Mouse (Mus musculus): ENCODE results near the gene Sema7a. TPM values are rescaled to one million over a fixed set of nuclear protein-coding genes. Genes with fewer than 3 reads are reported as not detected.

Sema7a gene
- polyA plus RNA-seq, 1 experiment = 1.0 TPM

- Histone ChIP-seq H3K27ac (ENCODE audit: insufficient read depth, low read depth, low read length) (no peak overlapping the region), H3K4me3 (ENCODE audit: insufficient read depth, low read length) (no peak overlapping the region), H3K4me1 (ENCODE audit: control insufficient read depth, insufficient read depth, low read length) (peaks cover 4% of the 10 kb centered on the region)
- TF ChIP-seq POLR2A (IDR thresholded peaks at IDR 0.05; ENCODE audit: borderline replicate concordance, low read depth, low read length) = no peak
These were observed 27.3 kb upstream of the Sema7a start for GRCm38 (mm10) chr9:57912571-57912970.

- Histone ChIP-seq H3K4me1 (ENCODE audit: control insufficient read depth, insufficient read depth, low read length) (peaks cover 7% of the 10 kb centered on the region), H3K4me3 (ENCODE audit: insufficient read depth, low read length) (no peak overlapping the region), H3K27ac (ENCODE audit: insufficient read depth, low read depth, low read length) (no peak overlapping the region)
- TF ChIP-seq POLR2A (IDR thresholded peaks at IDR 0.05; ENCODE audit: borderline replicate concordance, low read depth, low read length) (no peak), CTCF (IDR thresholded peaks at IDR 0.05; ENCODE audit: low read depth, low read length) (no peak)
These were observed 18.3 kb upstream of the Sema7a start for GRCm38 (mm10) chr9:57921491-57922060.

DNA sequence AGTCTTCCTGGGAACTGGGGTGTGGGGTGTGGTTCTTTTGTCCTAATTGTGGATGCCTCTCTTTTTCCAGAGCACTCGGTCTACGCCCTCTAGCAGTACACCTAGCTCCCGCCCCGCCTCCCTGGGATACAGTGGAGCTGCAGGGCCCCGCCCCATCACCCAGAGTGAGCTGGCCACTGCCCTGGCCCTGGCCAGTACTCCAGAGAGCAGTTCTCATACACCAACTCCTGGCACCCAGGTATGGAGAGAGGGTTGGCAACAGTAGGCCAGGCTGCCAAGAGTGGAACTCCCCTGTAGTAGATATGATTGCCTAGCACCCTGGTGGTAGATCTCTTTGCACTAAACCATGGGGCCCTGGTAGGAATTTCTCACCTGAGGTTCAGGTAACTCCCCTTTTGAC lies 17.5 kb upstream of the Sema7a start:
- no peak overlapping the region for H3K4me3 ChIP-seq (ENCODE audit: insufficient read depth, low read length)
- no peak overlapping the region for H3K27ac ChIP-seq (ENCODE audit: insufficient read depth, low read depth, low read length)
- TF ChIP-seq POLR2A (IDR thresholded peaks at IDR 0.05; ENCODE audit: borderline replicate concordance, low read depth, low read length) (no peak), CTCF (IDR thresholded peaks at IDR 0.05; ENCODE audit: low read depth, low read length) (no peak)
- H3K4me1 ChIP-seq (ENCODE audit: control insufficient read depth, insufficient read depth, low read length) = peaks cover 8% of the 10 kb centered on the region

GRCm38 (mm10) chr9:57923046-57923445 lies 16.9 kb upstream of the Sema7a start:
- no peak overlapping the region for H3K4me3 ChIP-seq (ENCODE audit: insufficient read depth, low read length)
- no peak overlapping the region for H3K27ac ChIP-seq (ENCODE audit: insufficient read depth, low read depth, low read length)
- no peak for TF ChIP-seq POLR2A (IDR thresholded peaks at IDR 0.05; ENCODE audit: borderline replicate concordance, low read depth, low read length)
- TF ChIP-seq CTCF (IDR thresholded peaks at IDR 0.05; ENCODE audit: low read depth, low read length) = no peak
- peaks cover 7% of the 10 kb centered on the region for H3K4me1 ChIP-seq (ENCODE audit: control insufficient read depth, insufficient read depth, low read length)

DNA sequence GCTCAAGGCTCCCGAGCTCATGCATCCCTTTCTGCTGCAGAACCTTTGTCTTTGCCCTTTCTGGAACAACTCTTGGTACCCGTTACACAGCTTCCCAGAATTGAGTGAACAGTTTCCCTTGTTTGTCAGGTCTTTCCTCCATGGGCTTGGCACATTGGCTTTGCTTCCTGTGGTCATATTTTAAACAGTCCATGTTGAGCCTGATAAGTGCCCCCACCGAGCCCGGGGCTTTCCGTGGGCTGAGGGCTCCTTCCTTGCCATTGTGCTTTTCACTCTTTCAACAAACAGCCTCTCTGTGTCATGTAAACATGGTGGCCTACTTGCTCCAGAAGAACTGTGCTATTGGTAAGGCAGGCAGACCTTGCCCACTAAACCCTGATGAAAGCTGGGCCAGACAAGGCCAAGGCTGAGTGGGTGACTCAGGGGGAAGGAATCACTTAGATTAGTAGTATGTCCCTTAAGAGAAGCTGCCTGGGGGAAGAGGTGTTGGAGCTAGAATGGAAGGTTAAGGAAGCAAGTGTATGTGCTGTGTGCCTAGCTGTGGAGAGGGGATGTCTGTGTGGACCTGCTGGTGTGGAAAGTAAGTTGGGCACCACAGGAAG lies 8.6 kb upstream of the Sema7a start:
- Histone ChIP-seq H3K27ac (ENCODE audit: insufficient read depth, low read depth, low read length) (no peak overlapping the region), H3K4me3 (ENCODE audit: insufficient read depth, low read length) (no peak overlapping the region), H3K4me1 (ENCODE audit: control insufficient read depth, insufficient read depth, low read length) (peaks cover 3% of the 10 kb centered on the region; the same call in 1 of the 2 replicates)
- TF ChIP-seq CTCF (IDR thresholded peaks at IDR 0.05; ENCODE audit: low read depth, low read length) (no peak), POLR2A (IDR thresholded peaks at IDR 0.05; ENCODE audit: borderline replicate concordance, low read depth, low read length) (no peak)

DNA sequence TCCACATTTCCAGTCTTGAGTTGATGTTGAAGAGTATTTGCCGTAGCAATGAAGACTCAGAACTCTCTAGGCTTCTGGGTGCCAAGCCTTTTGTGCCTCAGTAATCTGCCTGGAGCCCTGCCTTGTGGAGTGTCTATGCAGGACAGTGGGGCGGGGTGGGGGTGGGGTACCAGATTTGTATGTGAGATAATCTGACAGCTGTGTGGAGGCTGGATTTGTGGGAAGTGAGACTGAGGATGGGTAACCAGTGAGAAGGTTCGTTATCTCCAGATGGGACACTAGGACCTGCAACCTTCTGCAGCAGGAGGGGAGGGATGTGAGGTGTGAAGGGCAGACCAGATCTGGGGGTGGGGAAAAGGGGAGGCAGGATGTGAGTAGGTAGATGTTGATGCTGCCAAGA lies 7.7 kb upstream of the Sema7a start:
- TF ChIP-seq CTCF (IDR thresholded peaks at IDR 0.05; ENCODE audit: low read depth, low read length) = no peak
- TF ChIP-seq POLR2A (IDR thresholded peaks at IDR 0.05; ENCODE audit: borderline replicate concordance, low read depth, low read length) = no peak
- Histone ChIP-seq H3K4me3 (ENCODE audit: insufficient read depth, low read length) (no peak overlapping the region), H3K27ac (ENCODE audit: insufficient read depth, low read depth, low read length) (no peak overlapping the region), H3K4me1 (ENCODE audit: control insufficient read depth, insufficient read depth, low read length) (peaks cover 2% of the 10 kb centered on the region; the same call in 1 of the 2 replicates)

- Histone ChIP-seq H3K4me1 (ENCODE audit: control insufficient read depth, insufficient read depth, low read length) (no peaks in the 10 kb centered on the region), H3K27ac (ENCODE audit: insufficient read depth, low read depth, low read length) (no peak overlapping the region), H3K4me3 (ENCODE audit: insufficient read depth, low read length) (no peak overlapping the region)
- TF ChIP-seq CTCF (IDR thresholded peaks at IDR 0.05; ENCODE audit: low read depth, low read length) (no peak), POLR2A (IDR thresholded peaks at IDR 0.05; ENCODE audit: borderline replicate concordance, low read depth, low read length) (no peak)
These were observed 6.9 kb upstream of the Sema7a start for GRCm38 (mm10) chr9:57932831-57933602.

GRCm38 (mm10) chr9:57935683-57936437 lies 4.1 kb upstream of the Sema7a start:
- TF ChIP-seq CTCF (IDR thresholded peaks at IDR 0.05; ENCODE audit: low read depth, low read length) = peak; percentile 90
- TF ChIP-seq POLR2A (IDR thresholded peaks at IDR 0.05; ENCODE audit: borderline replicate concordance, low read depth, low read length) = no peak
- no peak overlapping the region for H3K4me3 ChIP-seq (ENCODE audit: insufficient read depth, low read length)
- no peaks in the 10 kb centered on the region for H3K4me1 ChIP-seq (ENCODE audit: control insufficient read depth, insufficient read depth, low read length)
- no peak overlapping the region for H3K27ac ChIP-seq (ENCODE audit: insufficient read depth, low read depth, low read length)

- no peak for TF ChIP-seq CTCF (IDR thresholded peaks at IDR 0.05; ENCODE audit: low read depth, low read length)
- no peak for TF ChIP-seq POLR2A (IDR thresholded peaks at IDR 0.05; ENCODE audit: borderline replicate concordance, low read depth, low read length)
- Histone ChIP-seq H3K4me1 (ENCODE audit: control insufficient read depth, insufficient read depth, low read length) (no peaks in the 10 kb centered on the region), H3K27ac (ENCODE audit: insufficient read depth, low read depth, low read length) (no peak overlapping the region), H3K4me3 (ENCODE audit: insufficient read depth, low read length) (no peak overlapping the region)
These were observed 2.7 kb upstream of the Sema7a start for GRCm38 (mm10) chr9:57937171-57937570.

Measured in bone marrow macrophage, adult 2 months (primary cell).